Mouse (Mus musculus) embryonic facial prominence, embryonic 13.5 days (tissue): Measurements from ENCODE around the gene Flt1. TPM values are rescaled to one million over a fixed set of nuclear protein-coding genes. Genes with fewer than 3 reads are reported as not detected.
"Not testable (repeated sequence)": the region's sequence is repeated elsewhere in the genome, so short reads cannot be mapped to it uniquely, and the experiment has no call there.

Experiments used
- ATAC-seq: fragments of 200-750 bp; cut with Nextera tagmentation; 2 replicates; pipeline ENCODE4 v1.8.0; 2017; ENCODE audit warnings: low read depth; ENCODE audit not compliant: insufficient number of reproducible peaks, insufficient read depth, low FRiP score, low TSS enrichment
- H3K27ac ChIP-seq: fragments of 300-500 bp; sonication (generic); 2 replicates; pipeline ENCODE4 v1.5.1; 2015; ENCODE audit warnings: moderate library complexity, mild to moderate bottlenecking, inconsistent platforms
- H3K27me3 ChIP-seq: fragments of 300-500 bp; sonication (generic); 2 replicates; pipeline ENCODE4 v1.6.1; 2015; ENCODE audit warnings: mild to moderate bottlenecking, inconsistent platforms
- H3K36me3 ChIP-seq: fragments of 300-500 bp; sonication (generic); 2 replicates; pipeline ENCODE4 v1.6.1; 2015; ENCODE audit warnings: mild to moderate bottlenecking, inconsistent platforms
- H3K4me1 ChIP-seq: fragments of 300-500 bp; sonication (generic); 2 replicates; pipeline ENCODE4 v1.6.1; 2015; ENCODE audit warnings: inconsistent platforms
- H3K4me2 ChIP-seq: fragments of 300-500 bp; sonication (generic); 2 replicates; pipeline ENCODE4 v1.6.1; 2015; ENCODE audit warnings: moderate library complexity, mild to moderate bottlenecking, inconsistent platforms
- H3K4me3 ChIP-seq: fragments of 300-500 bp; sonication (generic); 2 replicates; pipeline ENCODE4 v1.5.1; 2015; ENCODE audit warnings: mild to moderate bottlenecking, inconsistent platforms
- H3K9ac ChIP-seq: fragments of 300-500 bp; sonication (generic); 2 replicates; pipeline ENCODE4 v1.6.1; 2015; ENCODE audit warnings: mild to moderate bottlenecking, inconsistent platforms
- H3K9me3 ChIP-seq: fragments of 300-500 bp; sonication (generic); 2 replicates; pipeline ENCODE4 v1.6.1; 2016; ENCODE audit warnings: inconsistent platforms
- WGBS: fragments of 180-500 bp; shearing (Covaris S2); methylation state at CpG from one replicate; pipeline ENCODE4 v1.1.7; 2015; ENCODE audit warnings: mixed read lengths; 5-methylcytosine and 5-hydroxymethylcytosine counted together
- polyA plus RNA-seq: library from polyadenylated mRNA; unstranded; fragments of >200 nt; fragmentation: Nextera tagmentation; extraction: Ambion mirVana; gene quantifications from 2 replicates; pipeline ENCODE4 v1.2.1, GENCODE M21; 2015

Flt1 gene
- polyA plus RNA-seq, 1 experiment from 2014 or later: 10.0 TPM

- Histone ChIP-seq H3K9me3 (no peaks in the 10 kb centered on the region), H3K4me3 (no peak overlapping the region), H3K4me1 (0 out of 2 replicates have a peak, but pooled peaks cover 3% of the 10 kb centered on the region), H3K27me3 (no peaks in the 10 kb centered on the region), H3K4me2 (no peak overlapping the region), H3K27ac (no peak overlapping the region), H3K36me3 (no peaks in the 10 kb centered on the region), H3K9ac (no peak overlapping the region)
- 73% methylated on average over 4 of the region's 4 CpGs for WGBS
- ATAC-seq: no peak
Observed at GRCm38 (mm10) chr5:147632716-147633115, 93.1 kb downstream of the Flt1 start.

DNA sequence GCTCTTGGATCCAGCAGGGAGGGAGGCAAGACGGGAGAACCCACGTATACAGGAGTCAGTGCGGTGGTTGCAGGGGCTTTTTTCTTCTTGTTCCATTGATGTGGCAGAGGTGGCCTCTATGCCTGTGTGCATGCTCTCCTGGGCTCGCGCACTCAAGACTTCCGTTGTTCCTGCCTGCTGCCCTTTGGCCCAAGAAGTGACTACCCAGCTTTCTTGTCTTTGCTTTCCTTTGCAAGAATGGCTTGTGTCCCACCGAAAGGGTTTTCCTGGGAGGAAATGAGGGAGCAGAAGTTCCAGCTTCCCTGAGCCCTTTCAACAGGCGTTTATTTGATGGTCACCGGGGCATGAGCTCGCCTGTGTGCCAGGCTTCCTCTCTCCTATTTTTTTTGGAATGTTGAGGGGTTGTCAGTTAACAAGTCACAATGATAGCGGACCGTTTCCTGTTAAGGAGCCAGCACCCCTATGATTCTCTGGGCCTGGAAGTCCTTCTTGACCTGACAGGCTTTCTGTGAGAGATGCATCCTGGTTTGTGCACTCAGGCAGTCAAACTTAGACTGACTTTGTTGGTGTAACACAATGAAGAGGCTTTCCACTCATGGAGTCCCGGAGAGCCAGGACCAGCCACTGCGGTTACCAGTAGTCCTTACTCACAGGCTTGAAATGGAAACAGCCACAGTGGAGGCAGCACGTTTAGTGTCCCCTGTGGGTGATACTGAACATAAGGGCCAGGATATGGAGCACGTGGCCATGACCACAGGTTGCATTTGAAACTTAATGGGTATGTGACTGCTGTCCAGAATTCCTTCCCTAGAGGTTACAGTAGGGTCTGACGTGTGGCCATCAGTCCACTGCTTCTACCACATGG, 95.2 kb downstream of the Flt1 start:
- H3K9ac ChIP-seq: no peak overlapping the region
- 82% methylated on average over 17 of the region's 17 CpGs for WGBS
- 0 out of 2 replicates have a peak, but pooled peaks cover 3% of the 10 kb centered on the region for H3K4me1 ChIP-seq
- no peak overlapping the region for H3K27ac ChIP-seq
- H3K4me2 ChIP-seq: no peak overlapping the region
- H3K36me3 ChIP-seq: no peaks in the 10 kb centered on the region
- no peak overlapping the region for H3K4me3 ChIP-seq
- ATAC-seq: no peak
- H3K9me3 ChIP-seq: no peaks in the 10 kb centered on the region
- H3K27me3 ChIP-seq: no peaks in the 10 kb centered on the region

GRCm38 (mm10) chr5:147626944-147627343, 98.9 kb downstream of the Flt1 start:
- H3K36me3 ChIP-seq: no peaks in the 10 kb centered on the region
- H3K9me3 ChIP-seq: no peaks in the 10 kb centered on the region
- no peak overlapping the region for H3K4me2 ChIP-seq
- no peak overlapping the region for H3K4me3 ChIP-seq
- H3K27me3 ChIP-seq: no peaks in the 10 kb centered on the region
- H3K9ac ChIP-seq: no peak overlapping the region
- no peak overlapping the region for H3K27ac ChIP-seq
- H3K4me1 ChIP-seq: no peaks in the 10 kb centered on the region
- WGBS: 48% methylated on average over 2 of the region's 2 CpGs
- ATAC-seq: no peak

GRCm38 (mm10) chr5:147623747-147624146, 102.1 kb downstream of the Flt1 start:
- H3K4me1 ChIP-seq: no peaks in the 10 kb centered on the region
- no peaks in the 10 kb centered on the region for H3K36me3 ChIP-seq
- H3K9ac ChIP-seq: no peak overlapping the region
- 85% methylated on average over 10 of the region's 10 CpGs for WGBS
- H3K9me3 ChIP-seq: no peaks in the 10 kb centered on the region
- H3K4me3 ChIP-seq: no peak overlapping the region
- ATAC-seq: no peak
- H3K27me3 ChIP-seq: no peaks in the 10 kb centered on the region
- H3K4me2 ChIP-seq: no peak overlapping the region
- H3K27ac ChIP-seq: no peak overlapping the region

- Histone ChIP-seq H3K9me3 (no peaks in the 10 kb centered on the region), H3K36me3 (no peaks in the 10 kb centered on the region), H3K27me3 (no peaks in the 10 kb centered on the region), H3K27ac (no peak overlapping the region), H3K9ac (no peak overlapping the region), H3K4me2 (no peak overlapping the region), H3K4me3 (no peak overlapping the region), H3K4me1 (no peaks in the 10 kb centered on the region)
- 10% methylated on average over 2 of the region's 2 CpGs for WGBS
- ATAC-seq: no peak
Observed at GRCm38 (mm10) chr5:147620178-147620577, 105.6 kb downstream of the Flt1 start.

GRCm38 (mm10) chr5:147618243-147618642, 107.6 kb downstream of the Flt1 start:
- Histone ChIP-seq H3K9ac (no peak overlapping the region), H3K36me3 (no peaks in the 10 kb centered on the region), H3K27me3 (no peaks in the 10 kb centered on the region), H3K9me3 (no peaks in the 10 kb centered on the region), H3K4me1 (no peaks in the 10 kb centered on the region), H3K27ac (no peak overlapping the region), H3K4me2 (no peak overlapping the region), H3K4me3 (no peak overlapping the region)
- WGBS: 88% methylated on average over 10 of the region's 10 CpGs
- ATAC-seq: no peak

DNA sequence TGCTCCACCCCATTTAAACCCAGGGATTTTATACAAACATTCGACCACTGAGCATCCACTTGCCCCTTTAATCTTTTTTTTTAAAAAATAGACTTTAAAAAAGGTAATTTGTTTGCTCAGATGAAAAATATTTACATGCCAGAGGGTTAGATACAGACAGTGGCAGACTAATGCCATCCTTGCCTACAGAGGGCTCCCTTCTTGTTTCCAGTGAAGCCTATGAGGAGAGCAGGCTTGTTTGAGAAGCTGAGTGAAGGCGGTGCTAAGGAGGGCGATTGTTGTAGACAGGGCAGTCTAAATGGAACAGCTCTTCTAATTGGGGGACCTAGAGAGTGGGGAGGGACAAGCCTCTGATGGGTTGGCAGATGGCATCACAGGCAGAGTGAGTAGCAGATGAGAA, 109.4 kb downstream of the Flt1 start:
- 64% methylated on average over 3 of the region's 3 CpGs for WGBS
- no peaks in the 10 kb centered on the region for H3K4me1 ChIP-seq
- H3K4me3 ChIP-seq: no peak overlapping the region
- H3K9me3 ChIP-seq: no peaks in the 10 kb centered on the region
- H3K27me3 ChIP-seq: no peaks in the 10 kb centered on the region
- no peak overlapping the region for H3K9ac ChIP-seq
- no peak overlapping the region for H3K27ac ChIP-seq
- ATAC-seq: no peak
- no peaks in the 10 kb centered on the region for H3K36me3 ChIP-seq
- no peak overlapping the region for H3K4me2 ChIP-seq

GRCm38 (mm10) chr5:147614659-147615058, 111.2 kb downstream of the Flt1 start:
- H3K27me3 ChIP-seq: no peaks in the 10 kb centered on the region
- no peaks in the 10 kb centered on the region for H3K4me1 ChIP-seq
- H3K9me3 ChIP-seq: no peaks in the 10 kb centered on the region
- ATAC-seq: no peak
- H3K27ac ChIP-seq: no peak overlapping the region
- H3K4me2 ChIP-seq: no peak overlapping the region
- H3K4me3 ChIP-seq: no peak overlapping the region
- WGBS: 79% methylated on average over 6 of the region's 6 CpGs
- no peaks in the 10 kb centered on the region for H3K36me3 ChIP-seq
- H3K9ac ChIP-seq: no peak overlapping the region

DNA sequence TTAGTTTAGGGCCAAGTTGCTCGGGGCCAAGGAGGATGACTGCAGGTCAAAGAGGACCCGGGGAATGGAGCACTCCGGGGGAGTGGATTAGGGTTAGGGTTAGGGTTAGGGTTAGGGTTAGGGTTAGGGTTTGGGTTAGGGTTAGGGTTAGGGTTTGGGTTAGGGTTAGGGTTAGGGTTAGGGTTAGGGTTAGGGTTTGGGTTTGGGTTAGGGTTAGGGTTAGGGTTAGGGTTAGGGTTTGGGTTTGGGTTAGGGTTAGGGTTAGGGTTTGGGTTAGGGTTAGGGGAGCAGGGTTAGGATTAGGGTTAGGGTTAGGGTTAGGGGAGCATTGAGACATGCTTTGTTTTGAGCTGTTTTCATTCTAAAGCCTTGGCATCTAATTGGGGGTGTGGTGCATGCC, 114.5 kb downstream of the Flt1 start:
- 68% methylated on average over 3 of the region's 3 CpGs for WGBS
- not testable (repeated sequence) for H3K4me2 ChIP-seq, H3K4me3 ChIP-seq, ATAC-seq, H3K9ac ChIP-seq, H3K9me3 ChIP-seq, H3K4me1 ChIP-seq, H3K27me3 ChIP-seq, H3K27ac ChIP-seq, H3K36me3 ChIP-seq

- no peak overlapping the region for H3K4me2 ChIP-seq
- no peaks in the 10 kb centered on the region for H3K27me3 ChIP-seq
- no peaks in the 10 kb centered on the region for H3K9me3 ChIP-seq
- no peaks in the 10 kb centered on the region for H3K36me3 ChIP-seq
- no peak overlapping the region for H3K4me3 ChIP-seq
- WGBS: 79% methylated on average over 13 of the region's 13 CpGs
- no peak overlapping the region for H3K27ac ChIP-seq
- no peaks in the 10 kb centered on the region for H3K4me1 ChIP-seq
- H3K9ac ChIP-seq: no peak overlapping the region
- ATAC-seq: no peak
Observed at GRCm38 (mm10) chr5:147607256-147607975, 118.4 kb downstream of the Flt1 start.

DNA sequence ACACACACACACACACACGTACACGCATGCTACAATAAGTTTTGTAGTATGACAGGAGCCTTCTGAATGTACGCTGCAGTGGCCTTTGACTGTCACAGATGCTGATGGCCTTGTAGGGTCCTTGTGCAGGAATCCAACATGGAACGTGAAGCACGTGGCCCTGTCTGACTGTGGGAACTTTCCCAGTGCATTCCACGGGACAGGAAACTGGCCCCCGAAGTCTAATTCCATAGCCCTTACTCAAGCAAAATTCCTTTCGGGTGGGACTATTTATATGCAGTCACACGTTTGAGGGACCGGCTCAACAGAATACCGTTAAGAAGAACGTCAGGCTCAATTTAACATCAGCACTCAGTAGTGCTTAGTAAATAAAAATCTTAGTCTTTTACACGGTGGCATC, 119.1 kb downstream of the Flt1 start:
- Histone ChIP-seq H3K36me3 (no peaks in the 10 kb centered on the region), H3K4me1 (no peaks in the 10 kb centered on the region), H3K27me3 (no peaks in the 10 kb centered on the region), H3K9me3 (no peaks in the 10 kb centered on the region), H3K4me2 (no peak overlapping the region), H3K9ac (no peak overlapping the region), H3K27ac (no peak overlapping the region), H3K4me3 (no peak overlapping the region)
- ATAC-seq: no peak
- 86% methylated on average over 13 of the region's 13 CpGs for WGBS
